In genomic region chr10:116930506-116930905, GRCm38 (mm10) we compare ENCODE assay signal across 15 mouse cellular contexts. TPM values are rescaled to one million over a fixed set of nuclear protein-coding genes. Genes with fewer than 3 reads are reported as not detected.
DNase-seq lines count a peak whose midpoint lies in the region; TF ChIP-seq lines count a peak whose summit lies in the region.
"Had no signal": no experiment of that assay in that cellular context is flagged by ENCODE, and none has a peak within 500 bp of the region (broad histone marks: within the 10 kb centered on the region; RNA-seq: fewer than 3 reads in every experiment).

No protein-coding gene starts in this region.

- intact Hi-C loops in left cerebral cortex, adult 2 months (cut with DNase I): no loop called here

- DNase-seq in 416B (ENCODE audit: low read depth): peak; percentile 29
- peak; percentile 48 to 55 for DNase-seq in CD8-positive naive resting alpha-beta T cell, adult 2 months (ENCODE audit: low read depth in 2 of 2, low spot score in 2 of 2)
- peak; percentile 28 for DNase-seq in lung, adult 2 months
- DNase-seq in spleen, adult 18-20 months: peak; percentile 48 to 55
- DNase-seq in cerebellum, adult 2 months: no peak
- no peak for DNase-seq in left cerebral cortex, adult 2 months (ENCODE audit: extremely low spot score in 1 of 2, low spot score in 2 of 2)
- no peak for DNase-seq in ovary, postnatal 10 days (ENCODE audit: low spot score)
- no peak for DNase-seq in kidney, adult 9 months
- DNase-seq: cerebellum, adult 11-12 months had no signal

- H3K27me3 ChIP-seq in cerebellum, adult 2 months (ENCODE audit: control insufficient read depth, insufficient read depth, low read length): no peaks in the 10 kb centered on the region
- H3K27me3 ChIP-seq: heart, embryonic 15.5 days; kidney, embryonic 15.5 days; megakaryocyte, embryonic 14.5 days; neural tube, embryonic 13.5 days had no signal

- H3K4me1 ChIP-seq in lung, adult 2 months (ENCODE audit: control insufficient read depth, insufficient read depth, low read length): peaks cover 4% of the 10 kb centered on the region
- H3K4me1 ChIP-seq in cerebellum, adult 2 months (ENCODE audit: control insufficient read depth, insufficient read depth, low read length): no peaks in the 10 kb centered on the region; the same call in none of the 2 replicates

- no peak overlapping the region for H3K27ac ChIP-seq in cerebellum, adult 2 months (ENCODE audit: insufficient read depth, low read length)
- no peak overlapping the region for H3K27ac ChIP-seq in left cerebral cortex, adult 2 months
- H3K27ac ChIP-seq: heart, embryonic 15.5 days; kidney, embryonic 15.5 days; neural tube, embryonic 13.5 days had no signal

- no peak overlapping the region for H3K4me3 ChIP-seq in lung, adult 2 months (replicated peaks; ENCODE audit: extremely low read depth, low read depth, low read length)
- H3K4me3 ChIP-seq in cerebellum, adult 2 months (replicated peaks; ENCODE audit: insufficient read depth, low read depth, low read length): no peak overlapping the region
- no peak overlapping the region for H3K4me3 ChIP-seq in left cerebral cortex, adult 2 months
- H3K4me3 ChIP-seq: heart, embryonic 15.5 days; kidney, embryonic 15.5 days; megakaryocyte, embryonic 14.5 days; neural tube, embryonic 13.5 days had no signal

- 31% methylated on average over 7 of the region's 7 CpGs for WGBS in lung, adult 2 months
- WGBS in cerebellum, adult 2 months: 60% methylated on average over 7 of the region's 7 CpGs

- no peak for TF ChIP-seq POLR2A in lung, adult 2 months (IDR thresholded peaks at IDR 0.05; ENCODE audit: borderline replicate concordance, extremely low read depth, low read depth, low read length)
- no peak for TF ChIP-seq POLR2A in cerebellum, adult 2 months (IDR thresholded peaks at IDR 0.05; ENCODE audit: borderline replicate concordance, insufficient read depth, low read length)

- no peak for TF ChIP-seq CTCF in lung, adult 2 months (IDR thresholded peaks at IDR 0.05; ENCODE audit: insufficient read depth, low read length)
- TF ChIP-seq CTCF in cerebellum, adult 2 months (IDR thresholded peaks at IDR 0.05; ENCODE audit: borderline replicate concordance, insufficient read depth, low read depth, low read length): no peak
- no peak; the same call in 1 of the 2 replicates for TF ChIP-seq CTCF in left cerebral cortex, adult 2 months (IDR thresholded peaks at IDR 0.05)

RNA-seq across cellular contexts. Expression of gene Rab3ip, which starts 20.1 kb away (rescaled TPM):
- 108 and 123 TPM in 2 replicates for polyA plus RNA-seq in lung, adult 2 months (2012; rRNA removed)
- polyA plus RNA-seq in cerebellum, adult 2 months (2012; rRNA removed): 45.8 and 46.5 TPM in 2 replicates
- 10 to 100 TPM; 42.6 to 47.3 TPM for total RNA-seq in left cerebral cortex, adult 2 months (2021)

RNA-seq across cellular contexts. Expression of gene Myrfl, which starts 33.8 kb away (rescaled TPM):
- not detected in 2 replicates for polyA plus RNA-seq in lung, adult 2 months (2012; rRNA removed)
- 0.10 and 0.17 TPM in 2 replicates for polyA plus RNA-seq in cerebellum, adult 2 months (2012; rRNA removed)
- total RNA-seq in left cerebral cortex, adult 2 months (2021): under 1 TPM in 1 of 2 experiments, not detected in 1; 0.23 TPM

RNA-seq across cellular contexts. Expression of gene Gm10271, which starts 41.9 kb away (rescaled TPM):
- polyA plus RNA-seq in lung, adult 2 months (2012; rRNA removed): not detected in 2 replicates
- not detected in 2 replicates for polyA plus RNA-seq in cerebellum, adult 2 months (2012; rRNA removed)
- not detected for total RNA-seq in left cerebral cortex, adult 2 months (2021)
- polyA plus RNA-seq: embryonic facial prominence, embryonic 14.5 days; heart, embryonic 15.5 days; kidney, embryonic 15.5 days; limb, embryonic 11.5 days; neural tube, embryonic 13.5 days had no signal

RNA-seq across cellular contexts. Expression of gene Best3, which starts 55.6 kb away (rescaled TPM):
- polyA plus RNA-seq in lung, adult 2 months (2012; rRNA removed): 2.2 and 3.4 TPM in 2 replicates
- polyA plus RNA-seq in cerebellum, adult 2 months (2012; rRNA removed): 0.16 and 0.21 TPM in 2 replicates
- total RNA-seq in left cerebral cortex, adult 2 months (2021): under 1 TPM; 0.12 to 0.29 TPM
- polyA plus RNA-seq: neural tube, embryonic 13.5 days had no signal

Comparison
In these comparisons a context has a peak if more than half of its experiments do, and no peak if none do; other contexts are left out.
1. DNase-seq: peak in 416B (single experiment), CD8-positive naive resting alpha-beta T cell, adult 2 months (2 of 2), lung, adult 2 months (single experiment) and spleen, adult 18-20 months (2 of 2); none in cerebellum, adult 2 months (0 of 2), left cerebral cortex, adult 2 months (0 of 2), ovary, postnatal 10 days (single experiment) and kidney, adult 9 months (single experiment).